Mouse (Mus musculus) 416B (cell line): Measurements from ENCODE around the gene Adk.

Source experiments
- DNase-seq: peaks from one replicate; pipeline ENCODE4 v3.0.0; 2011; ENCODE audit warnings: low read depth

The Adk gene

GRCm38 (mm10) chr14:21351646-21352045 lies 299.3 kb downstream of the Adk start:
- no peak for DNase-seq

DNA sequence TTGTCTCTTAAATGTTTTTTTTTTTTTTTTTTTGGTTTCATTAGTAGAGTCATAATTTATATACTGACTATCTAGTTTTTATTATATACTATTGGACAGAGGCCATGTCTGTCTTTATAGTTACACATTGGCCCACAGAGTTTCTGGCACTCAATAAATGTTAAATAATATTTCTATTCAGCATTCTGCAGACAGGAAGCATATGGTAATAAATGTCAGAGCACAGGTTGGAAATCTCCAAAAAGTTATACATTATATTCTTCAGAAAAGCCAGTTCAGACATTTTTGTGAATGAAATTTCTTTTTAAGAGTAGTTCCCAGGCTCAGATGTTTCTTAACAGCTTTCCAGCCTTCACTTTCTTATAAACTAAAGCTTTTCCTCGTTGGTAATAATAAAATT lies 303.9 kb downstream of the Adk start:
- no peak for DNase-seq

DNA sequence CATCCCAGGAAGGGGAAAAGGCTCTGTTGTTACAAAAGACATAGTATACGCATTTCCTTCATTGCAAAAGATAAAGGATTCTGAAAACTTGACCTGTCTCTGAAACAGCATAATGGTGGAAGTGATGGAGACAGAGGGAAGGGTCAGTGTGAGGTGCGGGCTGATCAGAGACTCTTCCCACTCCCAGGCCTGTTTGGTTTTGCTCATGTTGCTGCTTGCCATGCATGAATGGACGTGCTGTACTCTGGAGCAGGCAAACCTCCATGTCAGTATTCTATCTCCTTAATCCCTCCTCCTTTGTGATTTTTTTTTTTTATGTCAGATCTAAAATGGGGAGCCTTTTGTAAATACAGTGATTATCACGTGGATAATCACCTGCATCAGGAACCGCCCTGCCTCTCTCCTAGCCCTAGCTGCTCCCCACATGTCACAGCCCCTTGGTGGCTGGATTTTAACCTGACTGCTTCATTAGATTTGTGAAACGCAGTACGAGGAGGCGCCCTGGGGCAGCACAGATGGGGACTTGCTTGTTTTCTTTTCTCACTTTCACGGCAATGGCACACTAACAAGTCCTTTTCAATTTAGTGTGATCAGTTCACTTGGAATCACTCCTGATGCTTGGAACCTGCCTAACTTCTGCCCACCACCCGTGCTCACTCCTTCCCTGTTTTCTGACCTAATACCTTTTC lies 307.0 kb downstream of the Adk start:
- DNase-seq: no peak

DNA sequence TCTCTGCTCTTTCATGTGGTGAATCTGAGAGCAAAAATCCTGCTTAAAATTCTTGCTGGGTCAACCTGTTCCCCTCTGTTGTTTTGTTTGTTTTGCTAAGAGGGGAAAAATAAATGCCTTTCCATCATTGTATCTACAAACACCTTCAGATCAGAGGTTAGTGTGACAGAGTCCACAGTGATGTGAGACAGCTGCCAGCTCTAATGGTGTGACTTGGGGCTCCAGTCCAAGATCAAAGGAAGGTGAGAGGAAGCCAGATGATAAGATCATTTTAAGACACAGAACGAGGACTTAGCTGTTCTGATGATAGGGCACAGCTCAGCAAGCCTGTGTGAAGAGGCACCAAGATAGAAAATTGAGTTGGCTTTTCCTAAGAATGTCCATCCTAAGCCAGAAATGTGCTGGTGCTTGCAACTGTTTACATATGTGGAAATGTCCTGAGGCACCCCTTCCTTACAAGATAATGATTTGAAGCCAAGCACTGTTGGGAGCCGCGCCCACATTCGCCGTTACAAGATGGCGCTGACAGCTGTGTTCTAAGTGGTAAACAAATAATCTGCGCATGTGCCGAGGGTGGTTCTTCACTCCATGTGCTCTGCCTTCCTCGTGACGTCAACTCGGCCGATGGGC lies 307.6 kb downstream of the Adk start:
- DNase-seq: no peak

GRCm38 (mm10) chr14:21367095-21367494 lies 314.7 kb downstream of the Adk start:
- DNase-seq: no peak

DNA sequence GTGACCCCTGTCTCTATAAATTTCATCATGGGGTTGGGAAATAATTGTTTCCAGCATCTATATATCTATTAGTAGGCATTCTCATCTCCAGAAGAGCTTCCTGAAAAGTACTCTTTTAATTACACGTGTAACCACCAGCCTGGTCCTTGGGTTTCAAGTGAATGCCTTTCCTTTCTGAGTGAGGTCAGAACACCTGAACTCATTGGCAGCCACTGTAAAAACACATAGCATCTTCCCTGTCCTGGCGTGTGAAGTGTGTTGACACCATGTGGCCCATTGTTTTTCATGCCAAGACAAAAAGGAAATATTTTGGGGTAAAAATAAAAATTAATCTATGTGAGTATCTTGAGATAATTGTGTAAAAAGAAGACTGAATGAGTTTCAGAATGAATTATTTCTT lies 316.2 kb downstream of the Adk start:
- DNase-seq: no peak

DNA sequence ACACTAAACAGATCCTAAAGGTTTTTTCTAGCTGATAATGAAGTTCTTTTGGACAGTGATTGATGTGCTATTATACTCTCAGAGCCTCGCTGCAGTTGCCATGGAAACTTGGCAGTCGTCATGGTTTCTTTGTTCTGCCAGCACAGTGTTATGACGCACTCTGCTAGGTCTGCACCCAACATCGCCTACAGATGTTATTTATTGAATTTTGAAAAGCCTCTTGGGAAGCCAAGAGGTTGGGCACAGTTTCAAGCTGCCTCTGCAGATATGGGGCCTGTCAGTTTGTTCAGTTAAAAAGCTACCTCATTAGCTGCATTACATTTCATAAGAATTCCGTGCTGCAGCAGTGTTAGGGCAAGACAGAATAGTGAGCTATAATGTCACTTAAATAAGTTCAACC lies 316.8 kb downstream of the Adk start:
- DNase-seq: no peak

- no peak for DNase-seq
Measured at GRCm38 (mm10) chr14:21371946-21372345, 319.6 kb downstream of the Adk start.

DNA sequence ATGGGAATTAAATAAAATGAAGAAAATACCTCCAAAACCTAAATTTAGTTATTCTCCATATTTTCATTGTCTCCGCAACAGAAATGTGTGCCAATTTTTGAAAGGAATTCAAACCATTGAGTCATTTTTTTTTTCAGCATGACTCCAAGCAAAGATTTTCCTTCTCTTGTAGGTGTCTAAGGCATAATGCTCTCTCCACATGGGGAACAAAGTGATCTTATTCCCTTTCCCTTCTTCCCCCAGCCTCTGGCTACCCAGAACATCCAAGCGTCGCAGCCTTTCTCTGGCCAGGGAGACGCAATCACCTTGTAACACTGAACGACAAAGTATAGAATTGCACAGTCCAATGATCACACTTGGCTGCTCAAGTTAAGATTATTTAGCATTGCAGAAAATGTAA lies 320.3 kb downstream of the Adk start:
- DNase-seq: no peak

GRCm38 (mm10) chr14:21383701-21384428 lies 331.5 kb downstream of the Adk start:
- no peak for DNase-seq

GRCm38 (mm10) chr14:21399506-21399905 lies 347.1 kb downstream of the Adk start:
- no peak for DNase-seq

GRCm38 (mm10) chr14:21402157-21402601 lies 349.8 kb downstream of the Adk start:
- no peak for DNase-seq

- DNase-seq: no peak
Measured at GRCm38 (mm10) chr14:21402621-21403405, 350.4 kb downstream of the Adk start.

GRCm38 (mm10) chr14:21406946-21407345 lies 354.6 kb downstream of the Adk start:
- DNase-seq: no peak

GRCm38 (mm10) chr14:21408846-21409245 lies 356.5 kb downstream of the Adk start:
- DNase-seq: no peak

DNA sequence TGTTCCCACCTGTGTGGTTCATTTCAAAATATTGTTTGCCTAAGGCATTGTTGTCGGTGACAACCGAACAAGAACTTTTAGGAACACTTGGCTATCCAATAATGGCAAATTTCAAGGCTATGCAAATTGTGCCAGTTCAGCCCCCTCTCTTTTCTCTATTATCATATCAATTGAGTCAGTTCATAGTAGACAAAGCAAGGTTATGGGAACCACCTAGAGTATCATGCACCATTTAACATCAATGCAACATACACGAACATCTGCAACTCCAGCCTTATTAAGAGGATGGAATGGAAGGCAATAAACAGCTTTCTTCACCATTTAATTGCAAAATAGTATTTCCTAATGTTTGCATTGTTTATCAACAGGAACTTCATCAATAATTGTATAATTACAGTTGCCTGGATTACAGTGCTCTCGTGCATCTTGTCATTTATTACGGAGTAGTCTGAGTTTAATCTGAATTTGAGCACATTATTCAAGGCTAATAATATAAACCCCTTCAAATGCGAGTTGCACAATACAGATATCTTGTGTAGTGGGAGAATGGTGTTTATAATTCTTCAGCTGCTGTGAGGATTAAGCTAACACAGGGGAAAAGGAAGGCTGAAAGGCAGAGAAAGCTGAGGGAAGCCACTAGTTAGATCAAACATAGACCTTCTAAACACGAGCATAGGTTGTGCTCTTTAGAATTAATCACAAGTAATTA lies 358.5 kb downstream of the Adk start:
- no peak for DNase-seq

GRCm38 (mm10) chr14:21411524-21411923 lies 359.1 kb downstream of the Adk start:
- no peak for DNase-seq

- no peak for DNase-seq
Measured at GRCm38 (mm10) chr14:21418332-21418731, 366.0 kb downstream of the Adk start.

GRCm38 (mm10) chr14:21427369-21427768 lies 375.0 kb downstream of the Adk start:
- no peak for DNase-seq

DNA sequence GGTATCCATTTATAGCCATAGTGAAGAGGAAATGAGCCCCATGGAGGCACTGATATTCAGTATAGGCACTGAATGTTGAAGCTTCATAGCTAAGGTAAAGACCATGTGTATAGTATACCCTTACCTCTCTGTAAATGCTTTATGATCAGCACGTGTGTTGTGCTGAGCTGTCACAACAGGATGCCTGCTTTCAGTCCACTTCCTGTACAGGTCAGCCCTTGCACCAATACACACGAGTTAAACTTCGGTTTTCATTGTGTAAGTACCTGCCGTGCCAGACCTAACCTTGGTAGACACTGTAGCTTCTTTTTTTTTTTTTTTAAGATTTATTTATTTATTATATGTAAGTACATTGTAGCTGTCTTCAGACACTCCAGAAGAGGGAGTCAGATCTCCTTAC lies 381.0 kb downstream of the Adk start:
- peak; percentile 41 for DNase-seq

- peak; percentile 24 for DNase-seq
Measured at GRCm38 (mm10) chr14:21433995-21434394, 381.6 kb downstream of the Adk start.

DNA sequence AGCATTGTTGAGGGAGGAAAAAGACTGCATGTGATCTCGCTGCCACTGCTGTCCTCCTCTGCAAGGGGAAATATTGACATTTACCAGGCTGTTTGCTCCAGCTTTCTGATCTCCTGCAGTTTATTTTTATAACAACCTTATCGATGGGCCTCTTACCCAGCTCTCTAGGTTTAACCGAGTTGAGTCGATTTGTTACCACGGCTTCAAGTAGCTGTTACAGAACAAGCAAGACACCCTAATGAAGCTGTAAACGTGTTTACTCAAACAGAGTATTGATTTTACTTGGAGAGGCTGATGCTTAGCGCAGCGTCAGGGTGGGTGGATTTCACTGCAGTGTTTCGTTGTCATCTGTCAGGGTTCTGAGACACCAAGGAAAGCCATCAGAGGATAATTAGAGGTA lies 382.3 kb downstream of the Adk start:
- DNase-seq: no peak
